Mouse (Mus musculus) ES-CJ7 (cell line): ENCODE measurements around the gene Nf1.

ENCODE experiments used
- DNase-seq: peaks from one replicate; pipeline ENCODE4 v3.0.0; 2011; ENCODE audit warnings: low read depth, low spot score

The Nf1 gene

GRCm38 (mm10) chr11:79584191-79584590, 244.7 kb downstream of the Nf1 start:
- DNase-seq, result peak; percentile 69

GRCm38 (mm10) chr11:79589317-79590075, 250.0 kb downstream of the Nf1 start:
- DNase-seq, result peak; percentile 74

- peak; percentile 66 for DNase-seq
These were observed 251.4 kb downstream of the Nf1 start, which contains the start of gene Rab11fip4 for GRCm38 (mm10) chr11:79590664-79591590. Gene Rab11fip4, plus strand, starts transcription at chr11:79591212.

- DNase-seq, result no peak
These were observed 252.1 kb downstream of the Nf1 start for GRCm38 (mm10) chr11:79591591-79591975.

GRCm38 (mm10) chr11:79593495-79593894, 254.0 kb downstream of the Nf1 start:
- peak; percentile 59 for DNase-seq

- DNase-seq, result no peak
These were observed 271.0 kb downstream of the Nf1 start for GRCm38 (mm10) chr11:79610454-79610853.

GRCm38 (mm10) chr11:79611011-79611666, 271.6 kb downstream of the Nf1 start:
- no peak for DNase-seq

- DNase-seq, result peak; percentile 42
These were observed 272.6 kb downstream of the Nf1 start for GRCm38 (mm10) chr11:79612046-79612600.

GRCm38 (mm10) chr11:79613084-79613483, 273.6 kb downstream of the Nf1 start:
- DNase-seq, result no peak

GRCm38 (mm10) chr11:79613711-79614110, 274.2 kb downstream of the Nf1 start:
- DNase-seq, result peak; percentile 39

- no peak for DNase-seq
These were observed 275.4 kb downstream of the Nf1 start for GRCm38 (mm10) chr11:79614880-79615279.

- no peak for DNase-seq
These were observed 276.4 kb downstream of the Nf1 start for GRCm38 (mm10) chr11:79615871-79616270.

GRCm38 (mm10) chr11:79617991-79618390, 278.5 kb downstream of the Nf1 start:
- no peak for DNase-seq

- DNase-seq, result no peak
These were observed 283.5 kb downstream of the Nf1 start for GRCm38 (mm10) chr11:79623029-79623428.

- DNase-seq, result peak; percentile 65
These were observed 285.4 kb downstream of the Nf1 start for GRCm38 (mm10) chr11:79624801-79625302.

GRCm38 (mm10) chr11:79628716-79629115, 289.2 kb downstream of the Nf1 start:
- peak; percentile 56 for DNase-seq

GRCm38 (mm10) chr11:79629752-79630374, 290.4 kb downstream of the Nf1 start:
- no peak for DNase-seq

GRCm38 (mm10) chr11:79630521-79630920, 291.0 kb downstream of the Nf1 start:
- no peak for DNase-seq
